Mouse (Mus musculus) liver, adult (tissue): ENCODE measurements around the gene Tmc6.

ENCODE experiments used
- GATA4 ChIP-seq: IDR thresholded peaks from 2 replicates; pipeline ENCODE4 v1.6.1; 2014; ENCODE audit warnings: mild to moderate bottlenecking, low read length; ENCODE audit not compliant: insufficient replicate concordance

Tmc6 gene

GRCm38 (mm10) chr11:117724604-117725301 is 57.2 kb downstream of the Tmc6 start:
- no peak for TF ChIP-seq GATA4

GRCm38 (mm10) chr11:117718838-117719237 is 63.2 kb downstream of the Tmc6 start:
- no peak for TF ChIP-seq GATA4
